Mouse (Mus musculus) myocyte (in vitro differentiated cells): ENCODE results near the gene Gabbr1.

Source experiments
- E2F4 ChIP-seq: IDR thresholded peaks from one replicate; pipeline ENCODE4 v1.6.1; 2011; ENCODE audit warnings: mild to moderate bottlenecking, control low read depth, moderate library complexity; ENCODE audit not compliant: insufficient read depth
- MAX ChIP-seq: IDR thresholded peaks from one replicate; pipeline ENCODE4 v1.6.1; 2011; ENCODE audit warnings: low read depth, mild to moderate bottlenecking, control low read depth
- POLR2A ChIP-seq: IDR thresholded peaks from one replicate; pipeline ENCODE4 v1.6.1; 2011; ENCODE audit warnings: low read depth, mild to moderate bottlenecking, control low read depth, moderate library complexity; ENCODE audit not compliant: insufficient read length
- POLR2AphosphoS2 ChIP-seq: IDR thresholded peaks from one replicate; pipeline ENCODE4 v1.6.1; 2011; ENCODE audit warnings: low read depth, control low read depth; ENCODE audit not compliant: insufficient read length

GRCm38 (mm10) chr17:37003366-37003765, 42.4 kb upstream of the Gabbr1 start:
- TF ChIP-seq POLR2A: no peak
- TF ChIP-seq MAX: no peak
- TF ChIP-seq E2F4: no peak
- TF ChIP-seq POLR2AphosphoS2: no peak
